Mouse (Mus musculus) midbrain, postnatal 0 days (tissue): ENCODE data around the gene Snrnp25. TPM values are rescaled to one million over a fixed set of nuclear protein-coding genes. Genes with fewer than 3 reads are reported as not detected.
A peak's percentile ranks its signal among the peaks of the same experiment; 100 is the strongest.

Experiments
- ATAC-seq: fragments of 200-750 bp; cut with Nextera tagmentation; 2 replicates; pipeline ENCODE4 v1.8.0; 2017; ENCODE audit warnings: moderate number of reproducible peaks, mild to moderate bottlenecking, moderate TSS enrichment, moderate library complexity; ENCODE audit not compliant: low FRiP score
- DNase-seq: peaks from one replicate; pipeline ENCODE4 v3.0.0-alpha.2; 2015; ENCODE audit warnings: low spot score
- H3K27ac ChIP-seq: fragments of 300-500 bp; sonication (generic); 2 replicates; pipeline ENCODE4 v1.5.1; 2014; ENCODE audit warnings: low read depth, mild to moderate bottlenecking, low read length, mixed read lengths
- H3K27me3 ChIP-seq: fragments of 300-500 bp; sonication (generic); 2 replicates; pipeline ENCODE4 v1.6.1; 2014; ENCODE audit warnings: low read length, control low read depth, mixed read lengths; ENCODE audit not compliant: insufficient read depth
- H3K36me3 ChIP-seq: fragments of 300-500 bp; sonication (generic); 2 replicates; pipeline ENCODE4 v1.6.1; 2014; ENCODE audit warnings: low read length, control low read depth, mixed read lengths; ENCODE audit not compliant: insufficient read depth
- H3K4me1 ChIP-seq: fragments of 300-500 bp; sonication (generic); 2 replicates; pipeline ENCODE4 v1.6.1; 2014; ENCODE audit warnings: mild to moderate bottlenecking, control low read depth, antibody characterized with exemption, low read length, mixed read lengths; ENCODE audit not compliant: insufficient read depth
- H3K4me2 ChIP-seq: fragments of 300-500 bp; sonication (generic); 2 replicates; pipeline ENCODE4 v1.6.1; 2014; ENCODE audit warnings: low read depth, mild to moderate bottlenecking, low read length, mixed read lengths; ENCODE audit not compliant: poor library complexity, severe bottlenecking
- H3K4me3 ChIP-seq: fragments of 300-500 bp; sonication (generic); 2 replicates; pipeline ENCODE4 v1.5.1; 2014; ENCODE audit warnings: low read depth, mild to moderate bottlenecking, low read length, moderate library complexity
- H3K9ac ChIP-seq: fragments of 300-500 bp; sonication (generic); replicated peaks from 2 replicates; pipeline ENCODE4 v1.6.1; 2014; ENCODE audit warnings: mild to moderate bottlenecking, low read length, moderate library complexity, mixed read lengths; ENCODE audit not compliant: poor library complexity, severe bottlenecking
- H3K9me3 ChIP-seq: fragments of 300-500 bp; sonication (generic); 2 replicates; pipeline ENCODE4 v1.6.1; 2016; ENCODE audit warnings: low read length, control low read depth
- CTCF ChIP-seq: IDR thresholded peaks from 2 replicates; pipeline ENCODE4 v1.5.1; 2016; ENCODE audit warnings: antibody characterized with exemption, mild to moderate bottlenecking
- WGBS: fragments of 180-500 bp; shearing (Covaris S2); extraction: QIAGEN DNeasy Blood & Tissue Kit; methylation state at CpG from one replicate; pipeline ENCODE4 v1.1.7; 2014; 5-methylcytosine and 5-hydroxymethylcytosine counted together
- polyA plus RNA-seq: library from polyadenylated mRNA; unstranded; fragments of >200 nt; fragmentation: Nextera tagmentation; extraction: Ambion mirVana; gene quantifications from 2 replicates; pipeline ENCODE4 v1.2.1, GENCODE M21; 2015
- total RNA-seq: library from RNA; depleted of rRNA; stranded (reverse); fragments of >200 nt; gene quantifications from 2 replicates; pipeline ENCODE4 v1.2.3, GENCODE M21; 2014

The Snrnp25 gene
- total and polyA plus RNA-seq, 2 experiments from 2014 or later: 13.3 to 47.8 TPM

- TF ChIP-seq CTCF: no peak
- ATAC-seq (no peak), DNase-seq (no peak)
- Histone ChIP-seq H3K9ac (no peak overlapping the region), H3K36me3 (no peaks in the 10 kb centered on the region), H3K9me3 (no peaks in the 10 kb centered on the region), H3K4me1 (no peaks in the 10 kb centered on the region; the same call in 1 of the 2 replicates), H3K4me3 (no peak overlapping the region), H3K27ac (no peak overlapping the region), H3K4me2 (no peak overlapping the region), H3K27me3 (no peaks in the 10 kb centered on the region)
- 82% methylated on average over 11 of the region's 11 CpGs for WGBS
Measured at GRCm38 (mm10) chr11:32201922-32202685, 3.1 kb upstream of the Snrnp25 start.

DNA sequence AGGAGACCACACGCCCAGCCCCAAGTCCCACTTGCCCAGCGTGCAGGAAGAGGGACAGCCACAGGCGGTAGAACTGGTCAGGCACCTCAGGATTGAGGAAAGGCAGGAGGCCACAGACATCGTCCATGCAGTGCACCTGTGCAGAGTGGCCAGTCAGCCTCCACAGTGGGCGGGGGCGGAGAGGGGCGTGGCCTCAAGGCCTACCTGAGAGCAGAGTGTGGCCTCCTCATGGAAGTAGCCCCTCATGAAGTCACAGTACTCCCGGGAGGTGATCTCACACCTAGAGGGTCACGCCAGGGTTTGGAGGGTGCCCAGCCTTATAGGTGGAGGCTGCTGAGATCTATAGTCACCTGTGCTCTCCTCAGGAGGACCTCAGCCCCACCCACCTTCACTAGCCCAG lies 5.4 kb downstream of the Snrnp25 start:
- no peak for ATAC-seq
- no peak overlapping the region for H3K9ac ChIP-seq
- no peak overlapping the region for H3K4me2 ChIP-seq
- 91% methylated on average over 8 of the region's 9 CpGs for WGBS
- H3K27me3 ChIP-seq: no peaks in the 10 kb centered on the region
- H3K9me3 ChIP-seq: no peaks in the 10 kb centered on the region
- H3K4me3 ChIP-seq: no peak overlapping the region
- H3K36me3 ChIP-seq: peaks cover 32% of the 10 kb centered on the region
- no peak for TF ChIP-seq CTCF
- H3K27ac ChIP-seq: no peak overlapping the region
- H3K4me1 ChIP-seq: no peaks in the 10 kb centered on the region
- DNase-seq: no peak

GRCm38 (mm10) chr11:32215372-32216162 lies 10.4 kb downstream of the Snrnp25 start:
- Histone ChIP-seq H3K9ac (no peak overlapping the region), H3K36me3 (peaks cover 9% of the 10 kb centered on the region; the same call in 1 of the 2 replicates), H3K4me1 (no peaks in the 10 kb centered on the region), H3K4me2 (no peak overlapping the region), H3K9me3 (no peaks in the 10 kb centered on the region), H3K27ac (no peak overlapping the region), H3K4me3 (no peak overlapping the region), H3K27me3 (no peaks in the 10 kb centered on the region)
- 95% methylated on average over 18 of the region's 18 CpGs for WGBS
- TF ChIP-seq CTCF: no peak
- ATAC-seq (no peak), DNase-seq (no peak)

DNA sequence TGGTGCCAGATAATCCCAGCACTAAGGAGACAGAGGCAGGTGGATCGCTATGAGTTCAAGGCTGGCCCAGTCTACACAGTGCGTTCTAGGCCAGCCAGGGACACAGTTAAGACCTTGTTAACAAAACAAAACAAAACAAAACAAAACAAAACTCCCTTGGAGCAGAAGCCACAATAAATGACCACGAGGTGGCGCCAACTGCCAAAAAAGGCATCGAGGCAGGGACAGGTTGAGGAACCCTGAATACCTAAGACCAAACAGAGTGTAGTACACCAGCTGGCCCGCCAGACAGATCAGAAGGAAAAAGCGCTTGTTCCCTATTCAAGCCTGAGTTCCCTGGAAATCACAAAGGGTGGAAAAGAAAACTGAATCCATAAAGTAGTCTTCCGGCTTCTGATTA lies 11.6 kb downstream of the Snrnp25 start:
- peak; percentile 45; the same call in 1 of the 2 replicates for ATAC-seq

GRCm38 (mm10) chr11:32218501-32219050 lies 13.4 kb downstream of the Snrnp25 start:
- no peak overlapping the region for H3K27ac ChIP-seq
- DNase-seq: peak; percentile 54

More for the DNA sequence above, 11.6 kb downstream of the Snrnp25 start:
- H3K4me2 ChIP-seq: no peak overlapping the region
- no peak overlapping the region for H3K27ac ChIP-seq
- 0 out of 2 replicates have a peak, but pooled peaks cover 8% of the 10 kb centered on the region for H3K36me3 ChIP-seq
- H3K9ac ChIP-seq: no peak overlapping the region
- H3K27me3 ChIP-seq: no peaks in the 10 kb centered on the region
- 20% methylated on average over 8 of the region's 8 CpGs for WGBS
- H3K4me3 ChIP-seq: no peak overlapping the region
- H3K4me1 ChIP-seq: 0 out of 2 replicates have a peak, but pooled peaks cover 4% of the 10 kb centered on the region
- DNase-seq: peak; percentile 88
- peak; percentile 90 for TF ChIP-seq CTCF
- no peaks in the 10 kb centered on the region for H3K9me3 ChIP-seq

More at GRCm38 (mm10) chr11:32218501-32219050, 13.4 kb downstream of the Snrnp25 start:
- H3K27me3 ChIP-seq: peaks cover 6% of the 10 kb centered on the region
- H3K4me1 ChIP-seq: peaks cover 10% of the 10 kb centered on the region; the same call in 1 of the 2 replicates
- H3K36me3 ChIP-seq: no peaks in the 10 kb centered on the region
- no peak overlapping the region; the same call in 1 of the 2 replicates for H3K9ac ChIP-seq
- H3K4me2 ChIP-seq: no peak overlapping the region
- no peak for ATAC-seq
- 55% methylated on average over 6 of the region's 6 CpGs for WGBS
- no peak overlapping the region for H3K4me3 ChIP-seq
- no peaks in the 10 kb centered on the region for H3K9me3 ChIP-seq
- no peak for TF ChIP-seq CTCF
